24 mouse cellular contexts compared by ENCODE assay signal in the genomic region with DNA sequence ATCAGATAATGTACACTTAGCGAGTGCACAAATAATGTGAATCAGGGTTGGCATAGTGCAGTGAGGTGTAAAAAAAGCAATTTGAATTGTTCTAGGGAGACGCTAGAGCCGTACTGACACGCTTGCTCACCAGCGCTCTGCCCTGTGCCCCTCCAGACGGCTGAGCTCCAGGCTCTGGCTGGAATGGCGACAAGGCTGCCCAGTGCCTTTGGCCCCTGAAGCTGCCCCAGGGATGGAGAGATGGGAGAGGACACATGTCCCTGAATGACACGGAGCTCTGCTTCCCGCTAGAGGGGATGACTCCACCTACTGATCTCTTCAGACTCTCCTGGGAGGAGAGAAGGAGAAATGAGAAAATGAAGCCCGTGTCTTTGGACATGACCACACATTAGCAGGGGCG.
DNase-seq lines count a peak whose midpoint lies in the region; ATAC-seq and TF ChIP-seq lines count a peak whose summit lies in the region.
"Had no signal": no experiment of that assay in that cellular context is flagged by ENCODE, and none has a peak within 500 bp of the region (broad histone marks: within the 10 kb centered on the region; RNA-seq: fewer than 3 reads in every experiment).

No protein-coding gene starts in this region.

- peaks cover 31% of the 10 kb centered on the region for H3K4me1 ChIP-seq in hindbrain, embryonic 15.5 days (replicated peaks)
- H3K4me1 ChIP-seq in hindbrain, postnatal 0 days (ENCODE audit: insufficient read depth, low read length) = peaks cover 27% of the 10 kb centered on the region
- H3K4me1 ChIP-seq in embryonic facial prominence, embryonic 10.5 days = peaks cover 49% of the 10 kb centered on the region
- H3K4me1 ChIP-seq: intestine, embryonic 15.5 days had no signal

- no peak overlapping the region for H3K4me3 ChIP-seq in hindbrain, embryonic 15.5 days
- no peak overlapping the region for H3K4me3 ChIP-seq in hindbrain, postnatal 0 days (ENCODE audit: low read length)
- no peak overlapping the region for H3K4me3 ChIP-seq in embryonic facial prominence, embryonic 10.5 days
- H3K4me3 ChIP-seq: embryonic facial prominence, embryonic 13.5 days; erythroblast, embryonic 14.5 days; forebrain, embryonic 13.5 days; gastrocnemius, adult 2 months; hindbrain, embryonic 13.5 days; intestine, embryonic 15.5 days had no signal

- no peak overlapping the region for H3K4me2 ChIP-seq in hindbrain, embryonic 15.5 days
- no peak overlapping the region for H3K4me2 ChIP-seq in hindbrain, postnatal 0 days (ENCODE audit: low read depth, low read length)
- H3K4me2 ChIP-seq: embryonic facial prominence, embryonic 13.5 days; forebrain, embryonic 13.5 days; heart, embryonic 11.5 days; hindbrain, embryonic 13.5 days; intestine, embryonic 15.5 days had no signal

- DNase-seq in cerebellum, postnatal 25 days = peak; percentile 34 to 42
- no peak for DNase-seq in cerebellum, adult 11 months
- DNase-seq in hindbrain, postnatal 0 days (ENCODE audit: low spot score) = no peak
- DNase-seq in brain, adult 2 months (ENCODE audit: low read depth, low spot score) = peak; percentile 27
- no peak for DNase-seq in embryonic facial prominence, embryonic 10.5 days (ENCODE audit: low spot score)
- no peak for DNase-seq in layer of hippocampus, adult 9-10 months (ENCODE audit: low spot score)
- DNase-seq in embryo, embryonic 11 days = no peak
- DNase-seq: adrenal gland, adult 2 months; adrenal gland, postnatal 25 days; cerebellum, adult 11-12 months; cerebellum, adult 9-10 months; forebrain, postnatal 0 days; gastrocnemius, adult 2 months; gastrocnemius, postnatal 14 days; heart, adult 11 months; kidney, adult 11 months had no signal

- no peaks in the 10 kb centered on the region for H3K9me3 ChIP-seq in hindbrain, embryonic 15.5 days
- no peaks in the 10 kb centered on the region for H3K9me3 ChIP-seq in hindbrain, postnatal 0 days (ENCODE audit: low read length)
- H3K9me3 ChIP-seq in embryonic facial prominence, embryonic 10.5 days = no peaks in the 10 kb centered on the region
- H3K9me3 ChIP-seq: embryonic facial prominence, embryonic 13.5 days; forebrain, embryonic 13.5 days; hindbrain, embryonic 13.5 days; intestine, embryonic 15.5 days had no signal

- H3K9ac ChIP-seq in hindbrain, embryonic 15.5 days = no peak overlapping the region
- no peak overlapping the region for H3K9ac ChIP-seq in hindbrain, postnatal 0 days (replicated peaks; ENCODE audit: low read length)
- H3K9ac ChIP-seq: embryonic facial prominence, embryonic 13.5 days; forebrain, embryonic 13.5 days; forebrain, postnatal 0 days; hindbrain, embryonic 13.5 days; intestine, embryonic 15.5 days had no signal

- 50% methylated on average over 11 of the region's 11 CpGs for whole genome bisulfite sequencing in hindbrain, embryonic 15.5 days
- 56% methylated on average over 11 of the region's 11 CpGs for WGBS in hindbrain, postnatal 0 days
- WGBS in embryonic facial prominence, embryonic 10.5 days = 81% methylated on average over 11 of the region's 11 CpGs

- TF ChIP-seq CTCF in hindbrain, postnatal 0 days (IDR thresholded peaks at IDR 0.05; ENCODE audit: low read depth) = no peak

- no peaks in the 10 kb centered on the region for H3K27me3 ChIP-seq in hindbrain, embryonic 15.5 days
- no peaks in the 10 kb centered on the region for H3K27me3 ChIP-seq in hindbrain, postnatal 0 days (ENCODE audit: insufficient read depth, low read length)
- H3K27me3 ChIP-seq in embryonic facial prominence, embryonic 10.5 days (replicated peaks; ENCODE audit: low read depth, poor library complexity, severe bottlenecking) = peaks cover 34% of the 10 kb centered on the region
- H3K27me3 ChIP-seq: intestine, embryonic 15.5 days had no signal

- ATAC-seq in hindbrain, embryonic 15.5 days (ENCODE audit: low FRiP score, low read depth) = 0 out of 2 replicates have a peak, but pooled peaks have one; percentile 34
- no peak for ATAC-seq in hindbrain, postnatal 0 days
- ATAC-seq: CD4-positive, CD25-positive, alpha-beta regulatory T cell, adult 4 months; forebrain, embryonic 13.5 days; forebrain, postnatal 0 days; intestine, embryonic 15.5 days had no signal

- no peak overlapping the region for H3K27ac ChIP-seq in hindbrain, embryonic 15.5 days (replicated peaks)
- H3K27ac ChIP-seq in hindbrain, postnatal 0 days = no peak overlapping the region
- H3K27ac ChIP-seq in embryonic facial prominence, embryonic 10.5 days (replicated peaks) = peak overlapping the region; percentile 19; the same call in 1 of the 2 replicates
- H3K27ac ChIP-seq: embryonic facial prominence, embryonic 13.5 days; forebrain, embryonic 13.5 days; gastrocnemius, adult 2 months; intestine, embryonic 15.5 days had no signal

- no peaks in the 10 kb centered on the region for H3K36me3 ChIP-seq in hindbrain, embryonic 15.5 days
- no peaks in the 10 kb centered on the region for H3K36me3 ChIP-seq in hindbrain, postnatal 0 days (ENCODE audit: insufficient read depth, low read length)
- no peaks in the 10 kb centered on the region for H3K36me3 ChIP-seq in embryonic facial prominence, embryonic 10.5 days (replicated peaks)
- H3K36me3 ChIP-seq: embryonic facial prominence, embryonic 13.5 days; hindbrain, embryonic 13.5 days; intestine, embryonic 15.5 days had no signal

Comparison
In these comparisons a context has a peak if more than half of its experiments do, and no peak if none do; other contexts are left out.
1. DNase-seq: peak in cerebellum, postnatal 25 days (2 of 2) and brain, adult 2 months (single experiment); none in cerebellum, adult 11 months (single experiment), hindbrain, postnatal 0 days (single experiment), embryonic facial prominence, embryonic 10.5 days (single experiment), layer of hippocampus, adult 9-10 months (single experiment) and embryo, embryonic 11 days (single experiment).